Mouse (Mus musculus) adrenal gland, postnatal 14 days (tissue): Measurements from ENCODE around the gene Kcnd3. TPM values are rescaled to one million over a fixed set of nuclear protein-coding genes. Genes with fewer than 3 reads are reported as not detected.

ENCODE experiments used
- total RNA-seq: library from RNA; stranded (reverse); gene quantifications from 2 replicates; pipeline ENCODE4 v1.2.3, GENCODE M21; 2021

Kcnd3 gene
- total RNA-seq, 1 experiment from 2014 or later, result 4.5 TPM

Other genes with a start within 250 kb of the Kcnd3 start
- gene Ddx20, start 235.2 kb downstream of the Kcnd3 start, total RNA-seq, result 17.4 and 17.6 TPM in 2 replicates